Comparison of ENCODE assay signal across 26 mouse cellular contexts in genomic region chr4:26016071-26016470, GRCm38 (mm10).
DNase-seq lines count a peak whose midpoint lies in the region; ATAC-seq and TF ChIP-seq lines count a peak whose summit lies in the region.
"Had no signal": no experiment of that assay in that cellular context is flagged by ENCODE, and none has a peak within 500 bp of the region (broad histone marks: within the 10 kb centered on the region; RNA-seq: fewer than 3 reads in every experiment).

No protein-coding gene starts in this region.

- no peak overlapping the region for H3K9ac ChIP-seq in embryonic facial prominence, embryonic 14.5 days (ENCODE audit: low read depth, low read length)
- H3K9ac ChIP-seq in stomach, postnatal 0 days (ENCODE audit: low read length): no peak overlapping the region
- H3K9ac ChIP-seq: embryonic facial prominence, embryonic 13.5 days; forebrain, embryonic 15.5 days; hindbrain, embryonic 15.5 days; limb, embryonic 13.5 days; liver, embryonic 15.5 days; midbrain, embryonic 13.5 days; neural tube, embryonic 15.5 days had no signal

- H3K4me2 ChIP-seq in embryonic facial prominence, embryonic 14.5 days (ENCODE audit: low read depth, low read length): no peak overlapping the region
- no peak overlapping the region for H3K4me2 ChIP-seq in stomach, postnatal 0 days (replicated peaks; ENCODE audit: low read depth)
- H3K4me2 ChIP-seq: embryonic facial prominence, embryonic 13.5 days; forebrain, embryonic 15.5 days; hindbrain, embryonic 15.5 days; limb, embryonic 13.5 days; liver, embryonic 15.5 days; midbrain, embryonic 13.5 days; neural tube, embryonic 15.5 days had no signal

- peak; percentile 29 for TF ChIP-seq CTCF in stomach, postnatal 0 days (IDR thresholded peaks at IDR 0.05; ENCODE audit: low read depth)
- no peak for TF ChIP-seq CTCF in lung, adult 2 months (IDR thresholded peaks at IDR 0.05; ENCODE audit: insufficient read depth, low read length)

- no peak for ATAC-seq in embryonic facial prominence, embryonic 14.5 days (ENCODE audit: low read depth)
- ATAC-seq in stomach, postnatal 0 days (ENCODE audit: low FRiP score, low TSS enrichment): no peak
- ATAC-seq: forebrain, embryonic 15.5 days; lung, postnatal 0 days; midbrain, embryonic 13.5 days had no signal

- H3K4me1 ChIP-seq in embryonic facial prominence, embryonic 14.5 days (ENCODE audit: control insufficient read depth, insufficient read depth, low read length): no peaks in the 10 kb centered on the region
- H3K4me1 ChIP-seq in embryonic facial prominence, embryonic 10.5 days: no peaks in the 10 kb centered on the region
- no peaks in the 10 kb centered on the region for H3K4me1 ChIP-seq in stomach, postnatal 0 days (replicated peaks; ENCODE audit: control insufficient read depth, insufficient read depth)
- no peaks in the 10 kb centered on the region for H3K4me1 ChIP-seq in lung, adult 2 months (ENCODE audit: control insufficient read depth, insufficient read depth, low read length)
- H3K4me1 ChIP-seq: embryonic facial prominence, embryonic 13.5 days; forebrain, embryonic 15.5 days; hindbrain, embryonic 15.5 days; limb, embryonic 13.5 days; liver, embryonic 15.5 days; midbrain, embryonic 13.5 days; neural tube, embryonic 15.5 days had no signal

- WGBS in embryonic facial prominence, embryonic 14.5 days: 44% methylated on average over 5 of the region's 5 CpGs
- WGBS in embryonic facial prominence, embryonic 10.5 days: 45% methylated on average over 5 of the region's 5 CpGs
- WGBS in stomach, postnatal 0 days: 44% methylated on average over 5 of the region's 5 CpGs
- WGBS in lung, adult 2 months: 44% methylated on average over 5 of the region's 5 CpGs

- H3K36me3 ChIP-seq in embryonic facial prominence, embryonic 14.5 days (ENCODE audit: control insufficient read depth, insufficient read depth, low read length): no peaks in the 10 kb centered on the region
- H3K36me3 ChIP-seq in embryonic facial prominence, embryonic 10.5 days (replicated peaks): no peaks in the 10 kb centered on the region
- no peaks in the 10 kb centered on the region for H3K36me3 ChIP-seq in stomach, postnatal 0 days (ENCODE audit: control insufficient read depth, insufficient read depth, low read length)
- H3K36me3 ChIP-seq: embryonic facial prominence, embryonic 13.5 days; forebrain, embryonic 15.5 days; G1E; hindbrain, embryonic 15.5 days; limb, embryonic 13.5 days; liver, embryonic 15.5 days; midbrain, embryonic 13.5 days; neural tube, embryonic 15.5 days had no signal

- no peak overlapping the region for H3K27ac ChIP-seq in embryonic facial prominence, embryonic 14.5 days (replicated peaks; ENCODE audit: low read depth, low read length)
- no peak overlapping the region for H3K27ac ChIP-seq in embryonic facial prominence, embryonic 10.5 days (replicated peaks)
- no peak overlapping the region for H3K27ac ChIP-seq in stomach, postnatal 0 days (replicated peaks)
- H3K27ac ChIP-seq: embryonic facial prominence, embryonic 13.5 days; forebrain, embryonic 15.5 days; heart, adult 2 months; hindbrain, embryonic 15.5 days; limb, embryonic 13.5 days; liver, embryonic 15.5 days; midbrain, embryonic 13.5 days; neural tube, embryonic 15.5 days had no signal

- H3K4me3 ChIP-seq in embryonic facial prominence, embryonic 14.5 days (ENCODE audit: low read depth, low read length): no peak overlapping the region
- H3K4me3 ChIP-seq in embryonic facial prominence, embryonic 10.5 days: no peak overlapping the region
- H3K4me3 ChIP-seq in stomach, postnatal 0 days (ENCODE audit: low read depth, low read length): no peak overlapping the region
- no peak overlapping the region for H3K4me3 ChIP-seq in lung, adult 2 months (replicated peaks; ENCODE audit: extremely low read depth, low read depth, low read length)
- H3K4me3 ChIP-seq: embryonic facial prominence, embryonic 13.5 days; forebrain, embryonic 15.5 days; heart, adult 2 months; hindbrain, embryonic 15.5 days; limb, embryonic 13.5 days; liver, embryonic 15.5 days; midbrain, embryonic 13.5 days; neural tube, embryonic 15.5 days had no signal

- H3K9me3 ChIP-seq in embryonic facial prominence, embryonic 14.5 days (ENCODE audit: control insufficient read depth, low read length): no peaks in the 10 kb centered on the region
- no peaks in the 10 kb centered on the region for H3K9me3 ChIP-seq in embryonic facial prominence, embryonic 10.5 days
- H3K9me3 ChIP-seq in stomach, postnatal 0 days (ENCODE audit: control insufficient read depth, low read length): no peaks in the 10 kb centered on the region
- H3K9me3 ChIP-seq: embryonic facial prominence, embryonic 13.5 days; forebrain, embryonic 15.5 days; G1E; hindbrain, embryonic 15.5 days; limb, embryonic 13.5 days; liver, embryonic 15.5 days; midbrain, embryonic 13.5 days; neural tube, embryonic 15.5 days had no signal

- DNase-seq in embryonic facial prominence, embryonic 14.5 days (ENCODE audit: low spot score): peak; percentile 2
- no peak for DNase-seq in embryonic facial prominence, embryonic 10.5 days (ENCODE audit: low spot score)
- peak; percentile 34 for DNase-seq in testis, postnatal 10 days (ENCODE audit: low spot score)
- DNase-seq in testis, postnatal 14 days (ENCODE audit: low spot score): no peak
- peak; percentile 14 for DNase-seq in adrenal gland, adult 8-10 months
- DNase-seq in stomach, postnatal 0 days (ENCODE audit: low spot score): no peak
- no peak for DNase-seq in lung, adult 2 months
- no peak for DNase-seq in urinary bladder, adult 18-20 months (ENCODE audit: low spot score in 2 of 2)
- DNase-seq: B cell, adult 2 months; cerebellum, adult 18-20 months; cerebellum, postnatal 36 days; gastrocnemius, postnatal 25 days; heart, adult 2 months; heart, postnatal 4 days; right cerebral cortex, postnatal 14 days; spleen, adult 18-20 months; thymus, adult 2 months had no signal

- TF ChIP-seq POLR2A in lung, adult 2 months (IDR thresholded peaks at IDR 0.05; ENCODE audit: borderline replicate concordance, extremely low read depth, low read depth, low read length): no peak

- TF ChIP-seq EP300 in stomach, postnatal 0 days (optimal IDR thresholded peaks at IDR 0.05): no peak

- no peaks in the 10 kb centered on the region for H3K27me3 ChIP-seq in embryonic facial prominence, embryonic 14.5 days (replicated peaks; ENCODE audit: control insufficient read depth, insufficient read depth, low read length)
- no peaks in the 10 kb centered on the region for H3K27me3 ChIP-seq in embryonic facial prominence, embryonic 10.5 days (replicated peaks; ENCODE audit: low read depth, poor library complexity, severe bottlenecking)
- no peaks in the 10 kb centered on the region for H3K27me3 ChIP-seq in stomach, postnatal 0 days (ENCODE audit: control insufficient read depth, insufficient read depth, low read length)
- H3K27me3 ChIP-seq: embryonic facial prominence, embryonic 13.5 days; forebrain, embryonic 15.5 days; hindbrain, embryonic 15.5 days; limb, embryonic 13.5 days; liver, embryonic 15.5 days; midbrain, embryonic 13.5 days; neural tube, embryonic 15.5 days had no signal

Comparison
In these comparisons a context has a peak if more than half of its experiments do, and no peak if none do; other contexts are left out.
1. DNase-seq: peak in embryonic facial prominence, embryonic 14.5 days (single experiment), testis, postnatal 10 days (single experiment) and adrenal gland, adult 8-10 months (single experiment); none in embryonic facial prominence, embryonic 10.5 days (single experiment), testis, postnatal 14 days (single experiment), stomach, postnatal 0 days (single experiment), lung, adult 2 months (single experiment) and urinary bladder, adult 18-20 months (0 of 2).